Mouse (Mus musculus) G1E (cell line): ENCODE measurements at regions not wholly inside any gene's neighbourhood (a gene's known extent, or its start where the extent isn't known, plus 50 kb on each side); places are given as distances from the start of the nearest gene placed in this dataset.

Experiments used
- ATAC-seq: 2 replicates; pipeline ENCODE4 v1.8.0; 2016; ENCODE audit warnings: mild to moderate bottlenecking; ENCODE audit not compliant: insufficient number of reproducible peaks, poor library complexity, low FRiP score, severe bottlenecking; ENCODE audit errors: extremely low read depth
- DNase-seq: peaks from one replicate; pipeline ENCODE4 v3.0.0; 2012; ENCODE audit warnings: low spot score
- H3K27me3 ChIP-seq: 2 replicates; pipeline ENCODE4 v1.6.1; 2012; ENCODE audit warnings: mild to moderate bottlenecking, low read length, inconsistent platforms; ENCODE audit not compliant: insufficient read depth
- H3K36me3 ChIP-seq: replicated peaks from 2 replicates; pipeline ENCODE3; 2012; ENCODE audit warnings: mild to moderate bottlenecking, inconsistent platforms
- H3K4me1 ChIP-seq: 2 replicates; pipeline ENCODE4 v1.6.1; 2012; ENCODE audit warnings: low read depth, low read length, inconsistent platforms, mixed read lengths; ENCODE audit not compliant: insufficient read depth
- H3K4me3 ChIP-seq: 2 replicates; pipeline ENCODE4 v1.5.1; 2012; ENCODE audit warnings: low read depth, mild to moderate bottlenecking, inconsistent platforms, low read length, moderate library complexity, mixed read lengths
- H3K9me3 ChIP-seq: replicated peaks from 2 replicates; pipeline ENCODE4 v1.6.1; 2012; ENCODE audit warnings: inconsistent platforms
- CTCF ChIP-seq: IDR thresholded peaks from 2 replicates; pipeline ENCODE4 v1.5.1; 2012; ENCODE audit warnings: low read depth, low read length, inconsistent platforms, mixed read lengths
- GATA1 ChIP-seq: IDR thresholded peaks from 2 replicates; pipeline ENCODE4 v1.6.1; 2012; ENCODE audit warnings: borderline replicate concordance, low read length, inconsistent platforms, mixed read lengths
- GATA2 ChIP-seq: IDR thresholded peaks from 2 replicates; pipeline ENCODE4 v1.6.1; 2012; ENCODE audit warnings: low read depth, low read length, inconsistent platforms, borderline replicate concordance
- POLR2AphosphoS5 ChIP-seq: IDR thresholded peaks from 2 replicates; pipeline ENCODE4 v1.6.1; 2012; ENCODE audit warnings: low read depth, low read length, inconsistent platforms; ENCODE audit not compliant: insufficient replicate concordance
- TAL1 ChIP-seq: conservative IDR thresholded peaks from 2 replicates; pipeline ENCODE4 v1.6.1; 2012; ENCODE audit warnings: low read depth, low read length, inconsistent platforms, mixed read lengths

GRCm38 (mm10) chr12:99627898-99628231 lies 64.5 kb upstream of the Foxn3 start:
- TF ChIP-seq TAL1 = no peak
- TF ChIP-seq CTCF = no peak
- no peak for TF ChIP-seq POLR2AphosphoS5
- no peak for TF ChIP-seq GATA1
- TF ChIP-seq GATA2 = no peak
- Histone ChIP-seq H3K36me3 (no peaks in the 10 kb centered on the region), H3K4me3 (no peak overlapping the region; the same call in 1 of the 2 replicates), H3K27me3 (peaks cover 3% of the 10 kb centered on the region; the same call in 1 of the 2 replicates), H3K9me3 (peaks cover 14% of the 10 kb centered on the region), H3K4me1 (no peaks in the 10 kb centered on the region)
- DNase-seq = no peak
- ATAC-seq = no peak

GRCm38 (mm10) chr12:99627201-99627897 lies 64.0 kb upstream of the Foxn3 start:
- Histone ChIP-seq H3K36me3 (no peaks in the 10 kb centered on the region), H3K4me1 (no peaks in the 10 kb centered on the region), H3K27me3 (peaks cover 3% of the 10 kb centered on the region; the same call in 1 of the 2 replicates), H3K9me3 (peaks cover 13% of the 10 kb centered on the region), H3K4me3 (no peak overlapping the region; the same call in 1 of the 2 replicates)
- DNase-seq (no peak), ATAC-seq (no peak)
- TF ChIP-seq TAL1 (no peak), GATA2 (no peak), CTCF (no peak), POLR2AphosphoS5 (no peak), GATA1 (no peak)

GRCm38 (mm10) chr12:99626147-99626546 lies 62.8 kb upstream of the Foxn3 start:
- ATAC-seq (no peak), DNase-seq (no peak)
- no peak overlapping the region for H3K4me3 ChIP-seq
- TF ChIP-seq POLR2AphosphoS5 = no peak
- TF ChIP-seq GATA1 = no peak
- no peak for TF ChIP-seq GATA2
- no peak for TF ChIP-seq CTCF
- TF ChIP-seq TAL1 = no peak
- no peaks in the 10 kb centered on the region for H3K4me1 ChIP-seq
- no peaks in the 10 kb centered on the region for H3K36me3 ChIP-seq
- H3K9me3 ChIP-seq = peaks cover 12% of the 10 kb centered on the region
- H3K27me3 ChIP-seq = peaks cover 3% of the 10 kb centered on the region; the same call in 1 of the 2 replicates

- ATAC-seq (no peak), DNase-seq (no peak)
- Histone ChIP-seq H3K27me3 (peaks cover 3% of the 10 kb centered on the region; the same call in 1 of the 2 replicates), H3K4me1 (no peaks in the 10 kb centered on the region), H3K4me3 (no peak overlapping the region), H3K9me3 (peaks cover 12% of the 10 kb centered on the region), H3K36me3 (no peaks in the 10 kb centered on the region)
- TF ChIP-seq GATA1 = no peak
Observed at GRCm38 (mm10) chr12:99625094-99625493, 61.7 kb upstream of the Foxn3 start.

GRCm38 (mm10) chr12:99622238-99622637 lies 58.9 kb upstream of the Foxn3 start:
- Histone ChIP-seq H3K4me1 (no peaks in the 10 kb centered on the region), H3K36me3 (no peaks in the 10 kb centered on the region), H3K4me3 (no peak overlapping the region), H3K9me3 (peaks cover 6% of the 10 kb centered on the region; the same call in 1 of the 2 replicates), H3K27me3 (no peaks in the 10 kb centered on the region)
- DNase-seq = no peak
- TF ChIP-seq CTCF = no peak
- no peak for TF ChIP-seq POLR2AphosphoS5
- no peak for TF ChIP-seq TAL1
- no peak for TF ChIP-seq GATA2
- TF ChIP-seq GATA1 = no peak
- no peak for ATAC-seq

GRCm38 (mm10) chr12:99617241-99617804 lies 53.9 kb upstream of the Foxn3 start:
- Histone ChIP-seq H3K9me3 (peaks cover 12% of the 10 kb centered on the region), H3K4me1 (no peaks in the 10 kb centered on the region), H3K27me3 (no peaks in the 10 kb centered on the region), H3K36me3 (no peaks in the 10 kb centered on the region), H3K4me3 (no peak overlapping the region)
- ATAC-seq (no peak), DNase-seq (no peak)
- TF ChIP-seq TAL1 (no peak), GATA1 (no peak), POLR2AphosphoS5 (no peak), CTCF (no peak), GATA2 (no peak)
